Mouse (Mus musculus) lung, postnatal 10 days (tissue): ENCODE results near the gene Fbxl13.

Experiments
- DNase-seq: peaks from one replicate; pipeline ENCODE4 v3.0.0; 2021

Fbxl13 gene

GRCm38 (mm10) chr5:21513363-21513762, 132.1 kb downstream of the Fbxl13 start:
- DNase-seq = no peak

GRCm38 (mm10) chr5:21509801-21510200, 135.6 kb downstream of the Fbxl13 start:
- DNase-seq = no peak

GRCm38 (mm10) chr5:21506887-21507286, 138.5 kb downstream of the Fbxl13 start:
- DNase-seq = no peak

- no peak for DNase-seq
Observed at GRCm38 (mm10) chr5:21505159-21505558, 140.3 kb downstream of the Fbxl13 start.

- DNase-seq = no peak
Observed at GRCm38 (mm10) chr5:21502936-21503610, 142.4 kb downstream of the Fbxl13 start.

- DNase-seq = no peak
Observed at GRCm38 (mm10) chr5:21500941-21501340, 144.5 kb downstream of the Fbxl13 start.

GRCm38 (mm10) chr5:21500133-21500532, 145.3 kb downstream of the Fbxl13 start:
- DNase-seq = no peak

GRCm38 (mm10) chr5:21498925-21499324, 146.5 kb downstream of the Fbxl13 start:
- no peak for DNase-seq

GRCm38 (mm10) chr5:21498490-21498889, 146.9 kb downstream of the Fbxl13 start:
- no peak for DNase-seq

GRCm38 (mm10) chr5:21496881-21497280, 148.6 kb downstream of the Fbxl13 start:
- DNase-seq = no peak

- DNase-seq = peak; percentile 37
Observed at GRCm38 (mm10) chr5:21496321-21496720, 149.1 kb downstream of the Fbxl13 start.

- no peak for DNase-seq
Observed at GRCm38 (mm10) chr5:21494781-21495180, 150.7 kb downstream of the Fbxl13 start.

- no peak for DNase-seq
Observed at GRCm38 (mm10) chr5:21493294-21493999, 152.0 kb downstream of the Fbxl13 start.

- no peak for DNase-seq
Observed at GRCm38 (mm10) chr5:21492213-21492612, 153.2 kb downstream of the Fbxl13 start.

GRCm38 (mm10) chr5:21491469-21491868, 154.0 kb downstream of the Fbxl13 start:
- DNase-seq = no peak

- no peak for DNase-seq
Observed at GRCm38 (mm10) chr5:21489135-21489534, 156.3 kb downstream of the Fbxl13 start.

GRCm38 (mm10) chr5:21488506-21488905, 156.9 kb downstream of the Fbxl13 start:
- DNase-seq = peak; percentile 6

GRCm38 (mm10) chr5:21487716-21488115, 157.7 kb downstream of the Fbxl13 start:
- no peak for DNase-seq

- DNase-seq = no peak
Observed at GRCm38 (mm10) chr5:21487306-21487705, 158.1 kb downstream of the Fbxl13 start.

GRCm38 (mm10) chr5:21486798-21487197, 158.6 kb downstream of the Fbxl13 start:
- no peak for DNase-seq

GRCm38 (mm10) chr5:21485197-21485829, 160.1 kb downstream of the Fbxl13 start:
- DNase-seq = no peak

- no peak for DNase-seq
Observed at GRCm38 (mm10) chr5:21483275-21483674, 162.2 kb downstream of the Fbxl13 start.

GRCm38 (mm10) chr5:21482446-21483222, 162.8 kb downstream of the Fbxl13 start:
- no peak for DNase-seq
